Mouse (Mus musculus) heart, embryonic 14.5 days (tissue): Measurements from ENCODE around the gene Timeless. TPM values are rescaled to one million over a fixed set of nuclear protein-coding genes. Genes with fewer than 3 reads are reported as not detected.

Experiments
- ATAC-seq: fragments of 200-750 bp; cut with Nextera tagmentation; 2 replicates; pipeline ENCODE4 v1.8.0; 2017; ENCODE audit warnings: low read depth, moderate TSS enrichment; ENCODE audit not compliant: insufficient number of reproducible peaks, insufficient read depth, low FRiP score
- H3K27ac ChIP-seq, 2 experiments: fragments of 200-500 bp in 1 of 2; fragments of 300-500 bp in 1 of 2; sonication (generic) in 1 of 2; replicated peaks in 1 of 2; 2 replicates each; pipeline ENCODE4 v1.5.1; 2012 to 2014; ENCODE audit warnings: low read depth in 2 of 2, low read length in 2 of 2, control low read depth in 1 of 2, mild to moderate bottlenecking in 1 of 2, mixed read lengths in 1 of 2; ENCODE audit not compliant: control insufficient read depth in 1 of 2, insufficient read depth in 1 of 2
- H3K27me3 ChIP-seq: fragments of 300-500 bp; sonication (generic); 2 replicates; pipeline ENCODE4 v1.6.1; 2014; ENCODE audit warnings: mild to moderate bottlenecking, low read length, control low read depth; ENCODE audit not compliant: control insufficient read depth, insufficient read depth
- H3K36me3 ChIP-seq: fragments of 300-500 bp; sonication (generic); 2 replicates; pipeline ENCODE4 v1.6.1; 2014; ENCODE audit warnings: mild to moderate bottlenecking, control low read depth, low read length, mixed read lengths; ENCODE audit not compliant: control insufficient read depth, insufficient read depth
- H3K4me1 ChIP-seq, 2 experiments: fragments of 200-500 bp in 1 of 2; fragments of 300-500 bp in 1 of 2; sonication (generic) in 1 of 2; 2 replicates each; pipeline ENCODE4 v1.6.1; 2012 to 2014; ENCODE audit warnings: low read length in 2 of 2, control low read depth in 1 of 2, mixed read lengths in 1 of 2; ENCODE audit not compliant: control insufficient read depth in 2 of 2, insufficient read depth in 2 of 2
- H3K4me2 ChIP-seq: fragments of 300-500 bp; sonication (generic); 2 replicates; pipeline ENCODE4 v1.6.1; 2014; ENCODE audit warnings: mild to moderate bottlenecking, low read length
- H3K4me3 ChIP-seq, 2 experiments: fragments of 200-500 bp in 1 of 2; fragments of 300-500 bp in 1 of 2; sonication (generic) in 1 of 2; 2 replicates each; pipeline ENCODE4 v1.5.1; 2012 to 2014; ENCODE audit warnings: low read length in 2 of 2, mild to moderate bottlenecking in 2 of 2, control low read depth in 1 of 2, low read depth in 1 of 2, moderate library complexity in 1 of 2; ENCODE audit not compliant: control insufficient read depth in 1 of 2, insufficient read depth in 1 of 2
- H3K9ac ChIP-seq: fragments of 300-500 bp; sonication (generic); 2 replicates; pipeline ENCODE4 v1.6.1; 2014; ENCODE audit warnings: mild to moderate bottlenecking, low read length
- H3K9me3 ChIP-seq: fragments of 300-500 bp; sonication (generic); 2 replicates; pipeline ENCODE4 v1.6.1; 2016; ENCODE audit warnings: low read length, control low read depth; ENCODE audit not compliant: control insufficient read depth
- WGBS: fragments of 180-500 bp; shearing (Covaris S2); extraction: QIAGEN DNeasy Blood & Tissue Kit; methylation state at CpG from one replicate; pipeline ENCODE4 v1.1.7; 2014; 5-methylcytosine and 5-hydroxymethylcytosine counted together
- polyA plus RNA-seq: library from polyadenylated mRNA; unstranded; fragments of >200 nt; fragmentation: Nextera tagmentation; extraction: Ambion mirVana; gene quantifications from 2 replicates; pipeline ENCODE4 v1.2.1, GENCODE M21; 2014

Gene Timeless
- polyA plus RNA-seq, 1 experiment from 2014 or later = 23.6 TPM

- ATAC-seq = no peak
- Histone ChIP-seq H3K9ac (peak within 1 kb of the TSS; percentile 14), H3K9me3 (no peaks in the 10 kb centered on the region), H3K4me3 (0 out of 4 replicates have a peak within 1 kb of the TSS, but pooled peaks of 1 of the 2 experiments have one; percentile 7), H3K27ac (peak within 1 kb of the TSS; percentile 81 to 86), H3K36me3 (no peaks in the 10 kb centered on the region), H3K4me2 (peak within 1 kb of the TSS; percentile 48), H3K4me1 (peaks cover 25 to 30% of the 10 kb centered on the region in 2 experiments), H3K27me3 (no peaks in the 10 kb centered on the region)
- WGBS = 64% methylated on average over 11 of the region's 11 CpGs
Observed at GRCm38 (mm10) chr10:128298702-128299171, 66.9 kb downstream of the Timeless start, which contains the start of gene Il23a. Gene Il23a (minus strand): TSS chr10:128298752.

- ATAC-seq = no peak
- H3K4me2 ChIP-seq = peak overlapping the region; percentile 66
- WGBS = 30% methylated on average over 3 of the region's 3 CpGs
Observed at GRCm38 (mm10) chr10:128302357-128302756, 70.5 kb downstream of the Timeless start.

More at GRCm38 (mm10) chr10:128302357-128302756, 70.5 kb downstream of the Timeless start:
- peaks cover 22 to 26% of the 10 kb centered on the region in 2 experiments for H3K4me1 ChIP-seq
- no peaks in the 10 kb centered on the region for H3K27me3 ChIP-seq
- peaks cover 15% of the 10 kb centered on the region; the same call in 1 of the 2 replicates for H3K36me3 ChIP-seq
- no peaks in the 10 kb centered on the region for H3K9me3 ChIP-seq
- H3K9ac ChIP-seq = peak overlapping the region; percentile 84
- H3K4me3 ChIP-seq = peak overlapping the region; percentile 52 to 74; a peak in 3 of 4 replicates
- H3K27ac ChIP-seq = peak overlapping the region; percentile 94 to 98; a peak in 3 of 4 replicates

Other genes starting within 250 kb of the Timeless start
- not detected in 2 replicates for gene Hsd17b6, start 224.5 kb upstream of the Timeless start, polyA plus RNA-seq
- gene Prim1, start 216.9 kb upstream of the Timeless start, polyA plus RNA-seq = 44.8 and 44.9 TPM in 2 replicates
- gene Naca, start 196.5 kb upstream of the Timeless start, polyA plus RNA-seq = 540 and 614 TPM in 2 replicates
- 280 and 290 TPM in 2 replicates for gene Ptges3, start 173.1 kb upstream of the Timeless start, polyA plus RNA-seq
- gene Atp5b, start 148.8 kb upstream of the Timeless start, polyA plus RNA-seq = 6,412 and 6,474 TPM in 2 replicates
- gene Baz2a, start 140.5 kb upstream of the Timeless start, polyA plus RNA-seq = 13.3 and 17.2 TPM in 2 replicates
- gene Rbms2, start 51.8 kb upstream of the Timeless start, polyA plus RNA-seq = 32.3 and 32.6 TPM in 2 replicates
- 0.54 and 1.1 TPM in 2 replicates for gene Gls2, start 37.6 kb upstream of the Timeless start, polyA plus RNA-seq
- gene Spryd4, start 20.3 kb upstream of the Timeless start, polyA plus RNA-seq = 44.2 and 47.6 TPM in 2 replicates
- gene Mip, start 6.2 kb upstream of the Timeless start, polyA plus RNA-seq = not detected in 2 replicates
- gene Apon, start 22.0 kb downstream of the Timeless start, polyA plus RNA-seq = 0.15 TPM in 1 of 2 replicates, not detected in the other
- not detected in 2 replicates for gene Apof, start 36.6 kb downstream of the Timeless start, polyA plus RNA-seq
- gene Stat2, start 38.5 kb downstream of the Timeless start, polyA plus RNA-seq = 10.0 and 10.9 TPM in 2 replicates
- gene Il23a, start 66.7 kb downstream of the Timeless start, polyA plus RNA-seq = 3.3 and 4.3 TPM in 2 replicates
- gene Pan2, start 71.3 kb downstream of the Timeless start, polyA plus RNA-seq = 28.8 and 29.6 TPM in 2 replicates
- gene Cnpy2, start 90.4 kb downstream of the Timeless start, polyA plus RNA-seq = 213 and 243 TPM in 2 replicates
- gene Cs, start 105.7 kb downstream of the Timeless start, polyA plus RNA-seq = 493 and 524 TPM in 2 replicates
- gene Coq10a, start 136.9 kb downstream of the Timeless start, polyA plus RNA-seq = 23.5 TPM in 2 replicates
- 7.9 and 9.9 TPM in 2 replicates for gene Ankrd52, start 145.1 kb downstream of the Timeless start, polyA plus RNA-seq
- gene Slc39a5, start 169.2 kb downstream of the Timeless start, polyA plus RNA-seq = not detected in 2 replicates
- gene Nabp2, start 179.4 kb downstream of the Timeless start, polyA plus RNA-seq = 64.5 and 66.6 TPM in 2 replicates
- gene Rnf41, start 179.6 kb downstream of the Timeless start, polyA plus RNA-seq = 23.7 and 24.6 TPM in 2 replicates
- gene Smarcc2, start 227.2 kb downstream of the Timeless start, polyA plus RNA-seq = 62.4 and 63.7 TPM in 2 replicates